Mouse (Mus musculus): Measurements from ENCODE around the gene Rln3.

- no peak for TF ChIP-seq CTCF (IDR thresholded peaks at IDR 0.05; ENCODE audit: low read depth)
- no peak for TF ChIP-seq EP300 (IDR thresholded peaks at IDR 0.05; ENCODE audit: low read depth)
These were observed 41.1 kb downstream of the Rln3 start for GRCm38 (mm10) chr8:84003612-84004246.
